Mouse (Mus musculus): ENCODE measurements around the gene Tmem26.

DNA sequence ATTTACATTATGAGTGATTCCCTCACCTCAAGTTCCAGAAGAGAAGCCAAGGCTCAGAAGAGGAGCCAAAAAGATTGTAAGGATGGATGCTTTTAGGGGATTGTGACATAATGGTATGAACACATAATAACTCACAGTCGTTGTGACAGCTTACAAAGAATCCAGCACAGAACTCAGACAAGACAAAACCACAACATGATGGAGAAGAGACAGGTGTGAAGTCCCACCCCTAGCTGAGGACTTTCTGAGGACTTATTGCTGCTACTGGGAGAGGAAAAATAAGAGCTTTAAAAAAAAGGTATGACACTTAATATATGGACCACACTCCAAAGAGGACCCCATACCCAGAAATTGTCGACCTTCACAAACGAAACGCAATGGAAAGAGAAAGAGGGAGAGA is 101.1 kb downstream of the Tmem26 start:
- no peak for TF ChIP-seq POLR2A (IDR thresholded peaks at IDR 0.05; ENCODE audit: low read depth, low read length)
- TF ChIP-seq CTCF (IDR thresholded peaks at IDR 0.05; ENCODE audit: extremely low read depth, insufficient read depth, insufficient read length, insufficient replicate concordance), result no peak
